Mouse (Mus musculus): ENCODE data around the gene Npvf.
"Not testable (repeated sequence)": the region's sequence is repeated elsewhere in the genome, so short reads cannot be mapped to it uniquely, and the experiment has no call there.

Gene Npvf

DNA sequence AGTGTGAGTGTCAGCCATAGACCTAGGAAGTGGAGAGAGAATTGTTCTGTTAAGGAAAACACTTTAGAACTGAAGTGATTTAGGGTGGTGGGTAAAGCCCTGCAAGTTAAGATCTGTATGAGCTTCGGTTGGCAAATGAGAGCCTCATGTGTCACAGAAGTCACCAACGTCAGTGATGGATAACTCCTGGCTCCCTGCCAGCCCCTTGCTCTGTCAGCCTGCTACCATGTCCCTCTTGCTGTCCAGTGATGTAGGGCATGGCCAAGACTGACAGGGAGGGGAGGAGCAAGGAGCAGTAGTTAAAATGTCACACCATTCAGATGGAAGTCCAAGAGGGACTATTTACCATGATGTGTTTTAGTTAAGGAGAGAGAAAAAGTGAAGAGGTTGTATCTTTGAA lies 14.6 kb downstream of the Npvf start:
- DNase-seq, result no peak

DNA sequence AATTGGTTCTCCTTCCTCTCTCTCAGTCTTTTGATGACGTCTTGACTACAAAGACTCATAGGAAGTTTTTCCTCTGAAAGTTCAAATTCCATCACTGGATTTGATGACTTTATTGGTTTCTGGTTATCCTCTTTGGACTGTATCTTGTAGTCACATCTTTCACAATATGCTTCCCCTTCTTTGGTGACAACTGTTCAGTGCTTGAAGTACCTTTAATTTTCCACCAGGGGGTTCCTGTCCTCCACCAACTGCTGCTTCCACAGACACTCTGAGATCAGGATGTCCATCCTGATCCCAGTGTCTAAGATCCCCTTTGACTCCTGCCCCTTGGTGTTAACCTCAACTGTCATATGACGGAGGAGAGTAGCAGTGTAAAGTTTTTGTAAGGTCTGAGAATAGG lies 28.1 kb downstream of the Npvf start:
- DNase-seq, result not testable (repeated sequence)

DNA sequence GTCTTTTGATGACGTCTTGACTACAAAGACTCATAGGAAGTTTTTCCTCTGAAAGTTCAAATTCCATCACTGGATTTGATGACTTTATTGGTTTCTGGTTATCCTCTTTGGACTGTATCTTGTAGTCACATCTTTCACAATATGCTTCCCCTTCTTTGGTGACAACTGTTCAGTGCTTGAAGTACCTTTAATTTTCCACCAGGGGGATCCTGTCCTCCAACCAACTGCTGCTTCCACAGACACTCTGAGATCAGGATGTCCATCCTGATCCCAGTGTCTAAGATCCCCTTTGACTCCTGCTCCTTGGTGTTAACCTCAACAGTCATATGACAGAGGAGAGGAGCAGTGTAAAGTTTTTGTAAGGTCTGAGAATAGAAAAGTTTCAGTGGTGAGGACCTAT lies 36.0 kb downstream of the Npvf start:
- DNase-seq, result not testable (repeated sequence)

DNA sequence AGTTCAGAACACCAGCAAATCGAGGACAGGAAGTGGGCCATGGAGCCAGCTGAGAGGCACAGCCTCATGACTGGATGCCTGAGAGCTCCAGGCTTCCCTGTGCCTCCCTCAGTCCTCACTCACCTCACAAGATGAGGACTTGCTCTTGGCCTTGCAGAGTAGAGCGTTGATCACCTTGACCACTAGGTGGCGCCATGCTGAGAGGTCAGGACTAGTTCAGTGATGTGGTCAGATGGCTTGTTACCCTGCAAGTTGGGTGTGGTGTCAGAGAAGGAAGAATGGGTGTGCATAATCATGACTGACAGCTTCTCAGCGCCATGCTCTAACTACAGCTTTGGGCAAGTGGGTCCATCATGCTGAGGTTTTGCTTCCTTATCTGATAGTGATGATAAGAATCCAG lies 52.6 kb downstream of the Npvf start:
- DNase-seq, result no peak

All from heart, adult 11 months (tissue).